Mouse (Mus musculus) hindbrain, embryonic 14.5 days (tissue): ENCODE measurements around the gene Obscn. TPM values are rescaled to one million over a fixed set of nuclear protein-coding genes. Genes with fewer than 3 reads are reported as not detected.

Experiments used
- ATAC-seq: fragments of 200-750 bp; cut with Nextera tagmentation; 2 replicates; pipeline ENCODE4 v1.8.0; 2017; ENCODE audit warnings: moderate number of reproducible peaks, mild to moderate bottlenecking, moderate TSS enrichment, moderate library complexity; ENCODE audit not compliant: low FRiP score
- DNase-seq: peaks from one replicate; pipeline ENCODE4 v3.0.0-alpha.2; 2015; ENCODE audit warnings: low spot score
- H3K27ac ChIP-seq: fragments of 300-500 bp; sonication (generic); 2 replicates; pipeline ENCODE4 v1.5.1; 2014; ENCODE audit warnings: mild to moderate bottlenecking, moderate library complexity
- H3K27me3 ChIP-seq: fragments of 300-500 bp; sonication (generic); 2 replicates; pipeline ENCODE4 v1.6.1; 2014; ENCODE audit warnings: mild to moderate bottlenecking, low read length, mixed read lengths; ENCODE audit not compliant: control insufficient read depth, insufficient read depth
- H3K36me3 ChIP-seq: fragments of 300-500 bp; sonication (generic); replicated peaks from 2 replicates; pipeline ENCODE4 v1.6.1; 2014; ENCODE audit not compliant: control insufficient read depth, insufficient read depth
- H3K4me1 ChIP-seq: fragments of 300-500 bp; sonication (generic); replicated peaks from 2 replicates; pipeline ENCODE4 v1.6.1; 2014; ENCODE audit warnings: antibody characterized with exemption, low read length, mixed read lengths; ENCODE audit not compliant: control insufficient read depth, insufficient read depth
- H3K4me2 ChIP-seq: fragments of 300-500 bp; sonication (generic); replicated peaks from 2 replicates; pipeline ENCODE4 v1.6.1; 2014; ENCODE audit warnings: mild to moderate bottlenecking, moderate library complexity
- H3K4me3 ChIP-seq: fragments of 300-500 bp; sonication (generic); replicated peaks from 2 replicates; pipeline ENCODE4 v1.5.1; 2014; ENCODE audit warnings: mild to moderate bottlenecking, low read length
- H3K9ac ChIP-seq: fragments of 300-500 bp; sonication (generic); 2 replicates; pipeline ENCODE4 v1.6.1; 2014
- H3K9me3 ChIP-seq: fragments of 300-500 bp; sonication (generic); 2 replicates; pipeline ENCODE4 v1.6.1; 2016; ENCODE audit warnings: low read length; ENCODE audit not compliant: control insufficient read depth
- WGBS: fragments of 180-500 bp; shearing (Covaris S2); extraction: QIAGEN DNeasy Blood & Tissue Kit; methylation state at CpG from one replicate; pipeline ENCODE4 v1.1.7; 2014; 5-methylcytosine and 5-hydroxymethylcytosine counted together
- polyA plus RNA-seq: library from polyadenylated mRNA; unstranded; fragments of >200 nt; fragmentation: Nextera tagmentation; extraction: Ambion mirVana; gene quantifications from 2 replicates; pipeline ENCODE4 v1.2.1, GENCODE M21; 2014

The Obscn gene
- polyA plus RNA-seq, result 0.63 and 0.71 TPM in 2 replicates

DNA sequence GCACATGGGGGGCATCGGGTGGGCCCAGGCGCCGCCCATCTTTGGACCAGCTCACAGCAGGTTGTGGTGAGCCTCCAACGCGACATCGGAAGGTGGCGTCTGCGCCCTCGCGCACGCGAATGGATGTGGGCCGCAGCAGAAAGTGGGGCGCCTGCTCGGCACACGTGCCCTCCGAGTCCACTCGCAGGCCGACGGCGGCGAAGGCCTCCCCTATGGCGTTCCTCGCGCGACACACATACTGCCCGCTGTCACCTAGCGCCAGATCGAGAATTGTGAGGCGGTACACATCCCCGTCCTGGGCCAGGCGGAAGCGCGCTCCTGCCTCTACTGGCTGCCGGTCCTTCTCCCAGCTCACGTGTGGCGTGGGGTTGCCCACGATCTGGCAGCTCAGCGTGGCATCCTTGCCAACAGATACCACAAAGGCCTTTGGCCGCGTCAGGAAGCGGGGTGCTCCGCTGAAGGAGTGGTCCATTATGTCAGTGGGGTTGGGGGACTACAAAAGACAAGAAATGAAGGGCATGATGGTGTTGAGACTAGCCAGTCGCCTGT is at the start of gene Obscn:
Obscn (minus strand) TSS at position 499 of the 549 bp plus-strand sequence.
- H3K36me3 ChIP-seq, result no peaks in the 10 kb centered on the region
- H3K4me2 ChIP-seq, result peak within 1 kb of the TSS; percentile 50
- H3K4me1 ChIP-seq, result no peaks in the 10 kb centered on the region
- H3K4me3 ChIP-seq, result peak within 1 kb of the TSS; percentile 30
- H3K9ac ChIP-seq, result 0 out of 2 replicates have a peak within 1 kb of the TSS, but pooled peaks have one; percentile 26
- 16% methylated on average over 44 of the region's 44 CpGs for WGBS
- no peak for DNase-seq
- H3K9me3 ChIP-seq, result no peaks in the 10 kb centered on the region
- H3K27ac ChIP-seq, result no peak within 1 kb of the TSS
- ATAC-seq, result no peak
- H3K27me3 ChIP-seq, result peaks cover 54% of the 10 kb centered on the region

GRCm38 (mm10) chr11:59185490-59185889 is 49.3 kb upstream of the Obscn start:
- H3K36me3 ChIP-seq, result peaks cover 44% of the 10 kb centered on the region
- H3K9ac ChIP-seq, result no peak overlapping the region
- no peak for DNase-seq
- H3K27me3 ChIP-seq, result no peaks in the 10 kb centered on the region
- WGBS, result 88% methylated on average over 5 of the region's 5 CpGs
- H3K27ac ChIP-seq, result no peak overlapping the region
- peaks cover 5% of the 10 kb centered on the region for H3K4me1 ChIP-seq
- H3K4me2 ChIP-seq, result no peak overlapping the region
- ATAC-seq, result no peak
- H3K4me3 ChIP-seq, result no peak overlapping the region
- H3K9me3 ChIP-seq, result no peaks in the 10 kb centered on the region

DNA sequence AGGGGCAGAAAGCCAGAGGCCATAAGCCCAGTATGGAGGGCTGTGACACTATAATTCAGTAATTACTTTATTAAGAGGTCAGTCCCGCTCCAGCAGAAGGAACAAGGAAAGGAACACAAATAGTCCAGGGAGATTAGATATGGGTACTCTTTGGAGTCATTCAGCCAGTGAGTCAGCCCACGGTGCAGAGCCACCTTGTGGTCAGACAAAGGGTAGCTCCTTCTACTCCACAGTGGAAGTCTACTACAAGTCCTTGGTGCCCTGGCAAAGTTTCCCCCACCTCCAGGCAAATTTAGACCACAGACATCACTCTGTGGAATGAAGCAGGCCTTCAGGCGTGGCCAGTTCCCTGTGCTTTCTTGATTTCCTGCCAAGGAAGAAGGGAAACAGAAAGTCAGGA is 47.6 kb upstream of the Obscn start:
- peaks cover 4% of the 10 kb centered on the region for H3K27me3 ChIP-seq
- ATAC-seq (no peak), DNase-seq (peak; percentile 73)
- peaks cover 44% of the 10 kb centered on the region for H3K36me3 ChIP-seq
- 32% methylated on average over 3 of the region's 3 CpGs for WGBS
- no peaks in the 10 kb centered on the region for H3K9me3 ChIP-seq
- no peak overlapping the region for H3K4me2 ChIP-seq
- no peaks in the 10 kb centered on the region for H3K4me1 ChIP-seq
- H3K27ac ChIP-seq, result no peak overlapping the region
- no peak overlapping the region for H3K4me3 ChIP-seq
- no peak overlapping the region for H3K9ac ChIP-seq

DNA sequence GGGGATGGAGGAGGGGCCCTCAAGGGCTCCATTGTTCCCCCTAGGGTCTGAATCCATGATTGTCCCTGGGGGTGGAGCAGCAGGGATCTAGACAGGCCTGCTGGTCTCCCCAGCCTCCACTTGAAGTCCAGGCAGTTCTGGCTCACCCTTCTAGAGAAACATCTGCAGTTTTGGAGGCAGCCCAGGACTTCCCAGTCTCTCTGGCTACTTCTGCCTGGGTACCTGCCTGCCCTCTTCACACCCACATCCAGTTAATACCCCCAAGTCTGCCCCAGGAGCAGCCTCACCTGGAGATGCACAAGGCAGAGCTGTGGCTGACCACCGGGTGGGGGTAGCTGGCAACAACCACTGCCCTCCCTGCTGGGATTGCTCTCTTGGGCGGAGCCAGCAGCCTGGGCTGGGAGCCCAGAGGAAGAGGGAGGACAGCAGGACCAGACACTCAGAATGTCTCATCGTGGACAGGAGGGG is 46.7 kb upstream of the Obscn start, which contains the start of gene Gjc2:
Gjc2 (minus strand) TSS at position 350 of the 468 bp plus-strand sequence.
- DNase-seq, result no peak
- no peaks in the 10 kb centered on the region for H3K4me1 ChIP-seq
- H3K36me3 ChIP-seq, result peaks cover 44% of the 10 kb centered on the region
- no peak within 1 kb of the TSS for H3K9ac ChIP-seq
- H3K27me3 ChIP-seq, result peaks cover 13% of the 10 kb centered on the region
- no peak within 1 kb of the TSS for H3K4me3 ChIP-seq
- no peak within 1 kb of the TSS for H3K27ac ChIP-seq
- no peaks in the 10 kb centered on the region for H3K9me3 ChIP-seq
- no peak for ATAC-seq
- WGBS, result 45% methylated on average over 3 of the region's 3 CpGs
- H3K4me2 ChIP-seq, result no peak within 1 kb of the TSS

DNA sequence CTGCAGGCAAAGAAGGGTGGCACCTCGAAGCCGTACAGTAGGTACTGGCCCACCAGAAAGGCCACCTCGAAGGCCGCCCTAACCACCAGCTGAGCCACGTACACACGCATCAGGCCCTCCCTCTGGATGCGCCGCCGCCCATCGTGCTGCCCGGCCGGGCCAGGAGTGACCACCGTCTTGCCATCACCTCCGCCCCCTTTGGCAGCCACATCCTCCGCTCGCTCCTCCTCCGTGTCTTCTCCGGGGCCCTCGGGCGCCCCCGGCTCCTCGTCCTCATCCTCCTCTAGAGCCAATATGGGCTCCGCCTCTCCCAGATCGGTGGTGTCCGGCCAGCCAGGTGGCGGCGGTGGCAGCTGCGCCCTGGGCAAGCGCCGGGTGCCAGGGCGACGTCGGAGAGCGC is 40.7 kb upstream of the Obscn start:
- H3K36me3 ChIP-seq, result no peaks in the 10 kb centered on the region
- DNase-seq (no peak), ATAC-seq (no peak)
- no peak overlapping the region for H3K4me3 ChIP-seq
- H3K27ac ChIP-seq, result no peak overlapping the region
- peaks cover 49% of the 10 kb centered on the region for H3K27me3 ChIP-seq
- no peak overlapping the region for H3K4me2 ChIP-seq
- H3K9me3 ChIP-seq, result no peaks in the 10 kb centered on the region
- no peak overlapping the region for H3K9ac ChIP-seq
- no peaks in the 10 kb centered on the region for H3K4me1 ChIP-seq
- 10% methylated on average over 34 of the region's 34 CpGs for WGBS

GRCm38 (mm10) chr11:59176475-59176874 is 40.3 kb upstream of the Obscn start:
- peaks cover 49% of the 10 kb centered on the region for H3K27me3 ChIP-seq
- no peak for DNase-seq
- H3K9ac ChIP-seq, result no peak overlapping the region
- H3K4me1 ChIP-seq, result no peaks in the 10 kb centered on the region
- WGBS, result 4% methylated on average over 48 of the region's 48 CpGs
- no peak for ATAC-seq
- no peaks in the 10 kb centered on the region for H3K9me3 ChIP-seq
- no peak overlapping the region for H3K4me2 ChIP-seq
- no peaks in the 10 kb centered on the region for H3K36me3 ChIP-seq
- H3K27ac ChIP-seq, result no peak overlapping the region
- no peak overlapping the region for H3K4me3 ChIP-seq

GRCm38 (mm10) chr11:59174189-59174838 is 38.1 kb upstream of the Obscn start:
- WGBS, result 52% methylated on average over 6 of the region's 6 CpGs
- H3K27me3 ChIP-seq, result peaks cover 49% of the 10 kb centered on the region
- no peak for ATAC-seq

GRCm38 (mm10) chr11:59170549-59170948 is 34.3 kb upstream of the Obscn start:
- Histone ChIP-seq H3K27me3 (peaks cover 13% of the 10 kb centered on the region), H3K4me2 (no peak overlapping the region), H3K27ac (no peak overlapping the region), H3K36me3 (no peaks in the 10 kb centered on the region), H3K9me3 (no peaks in the 10 kb centered on the region), H3K4me1 (no peaks in the 10 kb centered on the region), H3K9ac (no peak overlapping the region), H3K4me3 (no peak overlapping the region)
- DNase-seq, result no peak
- no peak for ATAC-seq
- WGBS, result 80% methylated on average over 4 of the region's 4 CpGs

More at GRCm38 (mm10) chr11:59174189-59174838, 38.1 kb upstream of the Obscn start:
- Histone ChIP-seq H3K36me3 (no peaks in the 10 kb centered on the region), H3K4me2 (no peak overlapping the region), H3K4me3 (no peak overlapping the region), H3K27ac (no peak overlapping the region), H3K9ac (no peak overlapping the region), H3K4me1 (no peaks in the 10 kb centered on the region), H3K9me3 (no peaks in the 10 kb centered on the region)
- no peak for DNase-seq

DNA sequence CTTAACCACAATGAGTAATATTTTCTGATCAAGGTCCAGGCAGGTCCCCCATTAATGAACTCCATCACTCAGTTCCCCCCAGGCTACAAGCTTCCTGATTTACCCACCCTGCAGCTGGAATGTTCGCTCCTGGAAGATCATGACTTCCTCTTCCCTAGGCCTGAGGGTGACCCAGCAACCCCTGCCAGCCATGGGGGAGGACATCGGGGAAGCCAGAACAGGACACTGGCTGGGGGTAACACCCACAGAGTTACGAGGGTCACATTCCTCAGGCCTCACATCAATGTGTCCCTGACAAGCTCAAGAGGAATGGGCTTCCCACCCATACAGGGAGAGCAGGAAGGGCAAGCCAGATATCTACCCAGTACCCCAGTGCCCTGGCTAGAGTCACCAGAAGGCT is 33.6 kb upstream of the Obscn start:
- whole genome bisulfite sequencing, result 69% methylated on average over 3 of the region's 3 CpGs
- Histone ChIP-seq H3K4me1 (no peaks in the 10 kb centered on the region; the same call in 1 of the 2 replicates), H3K9ac (no peak overlapping the region)

More for the DNA sequence above, 33.6 kb upstream of the Obscn start:
- Histone ChIP-seq H3K27ac (no peak overlapping the region), H3K36me3 (no peaks in the 10 kb centered on the region), H3K4me2 (no peak overlapping the region), H3K27me3 (peaks cover 6% of the 10 kb centered on the region), H3K4me3 (no peak overlapping the region), H3K9me3 (no peaks in the 10 kb centered on the region)
- DNase-seq (no peak), ATAC-seq (no peak)
